Mouse (Mus musculus): ENCODE data around the gene AW146154. TPM values are rescaled to one million over a fixed set of nuclear protein-coding genes. Genes with fewer than 3 reads are reported as not detected.
"Not testable (repeated sequence)": the region's sequence is repeated elsewhere in the genome, so short reads cannot be mapped to it uniquely, and the experiment has no call there.

AW146154 gene
- total RNA-seq (2021) = 10 to 100 TPM in 1 of 2 experiments, 1 to 10 TPM in 1; 8.6 to 12.1 TPM
- long read RNA-seq, experiment 1, partial matches to known transcripts = 0 of 4 reads
- long read RNA-seq, experiment 1, other reads (novel, unspliced or antisense) = 1 of 4 reads
- long read RNA-seq, experiment 2, partial matches to known transcripts = 0 of 2 reads
- long read RNA-seq, experiment 2, other reads (novel, unspliced or antisense) = 0 of 2 reads

DNA sequence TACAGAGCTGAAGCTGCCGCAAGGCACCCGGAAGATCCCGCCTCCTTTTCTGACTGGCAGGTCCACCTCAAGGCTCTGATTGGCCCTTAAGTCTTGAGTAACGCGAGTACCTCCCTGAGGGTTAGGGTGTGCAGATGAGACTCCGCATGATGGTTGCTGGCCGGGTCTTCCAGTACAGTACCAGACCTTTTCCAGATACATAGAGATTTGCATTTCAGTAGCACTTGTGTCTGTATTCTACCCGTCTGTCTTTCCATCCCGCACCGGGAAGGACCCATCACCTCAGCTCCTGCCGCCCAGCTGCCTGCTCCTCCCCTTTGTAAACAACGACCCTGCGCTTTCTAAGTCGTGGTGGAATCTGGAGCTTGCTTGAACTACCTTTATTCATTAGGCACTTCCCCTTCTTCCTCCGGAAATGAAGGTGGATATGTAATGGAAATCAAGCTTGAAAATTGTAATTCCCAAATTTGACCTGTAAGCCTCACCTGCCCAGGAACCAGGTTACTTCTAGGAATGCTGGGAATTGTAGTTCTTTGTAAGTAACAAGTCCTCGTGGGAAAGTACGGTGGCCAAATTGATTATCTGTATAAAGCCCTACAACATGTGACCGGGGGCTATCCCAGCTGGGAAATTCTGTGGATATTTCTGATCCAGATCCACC lies at the start of gene AW146154, which contains the start of gene Gm20449:
Gene AW146154, minus strand, starts transcription at position 502 of the 661 bp plus-strand sequence.
Gene Gm20449, minus strand, starts transcription at position 29 of the 661 bp plus-strand sequence.
- DNase-seq = peak; percentile 99

DNA sequence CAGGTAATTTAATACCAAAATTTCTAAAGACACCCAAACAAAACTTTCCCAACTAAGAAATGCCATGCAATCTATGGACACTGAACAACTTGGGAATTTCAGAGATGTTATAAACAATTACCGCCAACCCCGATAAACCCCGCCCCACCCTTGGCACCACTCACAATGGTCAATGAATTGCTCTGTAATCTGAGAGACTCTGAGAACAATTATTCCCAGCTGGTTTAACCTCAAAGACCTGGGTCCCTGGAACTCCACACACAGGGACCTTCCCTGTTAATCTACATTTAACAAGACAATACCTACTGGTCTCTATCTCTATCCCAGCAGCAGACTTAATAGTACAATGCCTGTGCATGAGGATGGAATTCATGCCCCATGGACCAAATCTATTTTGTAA lies 13.0 kb upstream of the AW146154 start:
- no peak for DNase-seq

DNA sequence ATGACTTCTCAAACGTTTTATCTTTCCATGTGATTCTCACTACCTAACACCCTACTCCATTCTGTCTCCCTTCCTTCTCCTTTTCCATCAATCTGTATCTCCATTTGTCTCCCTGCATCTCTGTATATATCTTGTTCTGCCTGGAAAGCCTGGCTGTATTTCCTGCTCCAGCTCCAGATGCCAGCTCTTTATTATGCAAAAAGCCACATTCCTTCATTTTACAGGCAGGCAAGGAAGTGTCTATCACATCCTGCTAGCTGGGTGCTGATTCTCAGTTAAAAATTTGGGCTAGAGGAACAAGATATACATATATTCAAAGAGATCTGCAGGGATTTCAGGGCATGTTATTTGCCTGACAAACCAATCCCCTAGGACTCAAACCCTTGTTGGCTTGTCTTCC lies 12.5 kb upstream of the AW146154 start:
- no peak for DNase-seq

DNA sequence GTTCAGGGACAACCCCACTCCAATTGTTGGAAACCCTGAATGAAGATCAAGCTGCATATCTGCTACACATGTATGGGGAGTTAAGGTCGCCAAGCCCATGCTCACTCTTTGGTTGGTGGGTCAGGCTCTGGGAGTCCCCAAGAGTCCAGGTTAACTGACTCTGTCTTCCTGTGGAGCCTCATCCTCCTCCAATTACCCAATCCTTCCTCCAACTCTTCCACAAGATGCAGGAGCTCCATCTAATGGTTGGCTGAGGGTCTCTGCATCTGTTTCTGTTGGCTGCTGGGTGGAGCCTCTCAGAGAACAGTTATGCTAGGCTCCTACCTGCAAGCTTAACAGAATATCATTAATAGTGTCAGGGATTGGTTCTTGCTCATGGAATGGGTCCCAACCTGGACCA lies 2.7 kb upstream of the AW146154 start:
- DNase-seq = no peak

DNA sequence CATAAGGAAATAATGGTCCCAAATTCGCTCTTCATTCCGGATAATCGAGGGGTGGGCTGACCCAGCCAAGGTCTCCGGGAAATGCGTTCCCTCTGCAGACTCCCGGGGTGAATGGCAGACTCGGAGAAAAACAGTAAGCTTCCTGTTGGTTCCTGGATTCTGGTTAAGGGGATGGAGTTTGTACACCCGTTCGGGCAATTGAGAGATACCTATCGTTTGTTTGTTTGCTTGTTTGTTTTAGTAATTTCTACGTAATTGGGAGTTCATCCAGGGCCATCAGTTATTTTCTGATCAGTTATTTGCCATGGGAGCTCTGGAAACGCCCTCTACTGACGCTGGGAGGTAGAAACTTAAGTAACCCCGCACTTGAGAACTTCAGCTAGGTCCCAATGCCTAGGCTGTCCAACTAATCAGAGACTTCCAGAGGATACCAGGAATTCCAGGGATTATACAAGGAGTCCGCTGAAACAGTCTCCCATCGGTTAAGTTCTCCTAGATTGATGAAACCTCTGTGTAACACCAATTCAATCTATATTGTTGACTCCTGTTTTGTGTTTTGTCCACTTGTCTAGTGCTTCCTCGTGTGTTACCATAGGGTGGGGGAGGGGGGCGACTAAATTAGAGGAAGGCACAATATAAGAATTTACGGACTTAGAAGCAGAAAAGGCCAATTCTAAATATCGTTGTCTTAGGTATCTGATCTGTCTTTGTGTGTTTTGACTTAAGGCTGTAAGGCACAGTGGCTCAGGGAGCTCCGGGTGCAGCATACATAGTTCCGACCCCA lies 653 bp upstream of the AW146154 start:
- DNase-seq = peak; percentile 72

DNA sequence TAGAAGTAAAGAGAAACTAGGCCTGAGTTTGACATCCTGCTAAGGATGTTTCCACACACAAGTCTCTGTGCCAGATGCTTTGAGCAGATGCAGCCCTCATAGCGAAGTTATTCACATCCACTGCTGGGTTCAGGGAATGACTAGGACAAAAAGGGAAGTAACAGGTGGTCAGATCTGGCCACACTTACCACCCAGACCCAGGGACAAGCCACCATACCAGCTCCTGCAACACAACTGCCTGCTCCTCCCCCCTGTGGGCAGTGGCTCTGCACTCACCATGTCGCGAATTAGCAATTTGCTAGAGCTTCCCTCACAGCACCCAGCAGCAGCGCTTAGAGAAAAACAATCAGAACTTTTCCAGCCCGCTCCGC lies 687 bp downstream of the AW146154 start:
- not testable (repeated sequence) for DNase-seq

DNA sequence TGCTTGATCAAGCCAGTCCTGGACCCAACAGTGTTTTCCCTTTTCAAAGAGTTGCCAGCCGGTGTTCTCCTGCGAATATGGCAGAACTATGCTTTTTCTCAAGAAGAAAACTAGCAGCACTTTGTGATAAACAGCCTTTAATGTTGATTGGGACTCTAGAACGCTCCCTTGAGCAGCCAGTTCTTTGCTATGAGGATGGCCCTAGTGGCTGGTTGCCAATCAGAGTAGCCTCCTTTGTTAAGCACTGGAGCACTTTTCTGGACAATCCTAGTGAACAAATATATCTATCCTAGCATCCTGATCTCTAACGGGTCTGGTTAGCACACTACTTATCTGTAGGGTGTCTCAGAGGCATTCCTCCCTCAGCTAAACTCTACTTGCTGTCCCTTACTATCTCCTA lies 1.2 kb downstream of the AW146154 start:
- not testable (repeated sequence) for DNase-seq

DNA sequence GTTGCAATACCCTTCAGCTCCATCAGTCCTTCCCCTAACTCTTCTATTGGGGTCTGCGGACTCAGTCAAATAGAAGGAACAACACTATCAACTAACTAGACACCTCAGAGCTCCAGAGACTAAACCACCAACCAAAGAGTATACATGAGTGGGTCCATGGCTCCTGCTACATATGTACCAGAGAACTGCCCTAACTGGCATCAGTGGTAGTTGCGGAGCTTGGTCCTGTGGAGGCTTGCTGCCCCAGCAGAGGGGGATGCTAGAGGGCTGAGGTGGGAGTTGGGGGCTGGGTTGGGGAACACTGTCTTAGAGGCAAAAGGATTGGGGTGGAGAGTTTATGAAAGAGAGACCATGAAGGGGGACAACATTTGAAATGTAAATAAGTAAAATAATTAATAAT lies 1.8 kb downstream of the AW146154 start:
- no peak for DNase-seq

DNA sequence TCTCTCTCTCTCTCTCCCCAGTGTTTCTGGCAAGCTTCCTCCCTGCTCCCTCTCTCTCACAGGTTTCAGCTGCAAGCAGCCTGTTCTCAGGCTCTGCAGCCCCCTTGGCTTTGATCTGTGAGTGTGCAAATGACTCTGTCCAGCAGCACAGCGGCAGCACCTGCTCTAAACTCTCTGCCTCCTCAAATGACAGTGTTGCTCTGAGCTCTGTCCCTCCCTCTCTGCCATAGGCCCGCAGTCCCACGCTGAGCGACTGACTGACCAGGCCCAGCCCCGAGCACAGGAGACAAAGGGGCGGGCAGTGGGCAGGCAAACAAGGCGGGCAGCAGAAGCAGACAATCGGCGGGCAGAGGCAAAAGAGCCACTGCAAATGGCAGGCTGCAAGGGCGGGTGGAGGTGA lies 47.8 kb downstream of the AW146154 start:
- no peak for DNase-seq

DNA sequence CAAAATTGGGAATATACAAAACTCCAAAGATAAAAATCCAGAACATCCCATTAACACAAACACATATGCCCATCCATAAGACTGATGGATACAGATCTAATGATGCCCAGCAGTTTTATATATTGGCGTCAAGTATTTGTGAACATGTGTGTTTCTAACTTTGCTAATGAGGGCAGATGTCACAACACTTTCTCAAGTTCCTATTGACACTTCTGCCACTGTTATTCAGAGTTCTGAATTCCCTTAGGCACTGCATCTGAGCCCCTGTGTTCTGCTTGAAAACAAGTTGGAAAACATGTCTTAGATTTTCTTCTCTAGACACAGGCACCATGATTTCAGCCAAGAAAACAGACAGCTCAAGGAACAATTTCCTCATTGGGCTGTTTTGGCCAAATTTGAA lies 51.1 kb downstream of the AW146154 start, which contains the start of gene Vmn2r57:
Gene Vmn2r57, minus strand, starts transcription at position 101 of the 400 bp plus-strand sequence.
- not testable (repeated sequence) for DNase-seq

Other genes starting within 250 kb of the AW146154 start
- gene AI987944, start 106.5 kb downstream of the AW146154 start, total RNA-seq (2021) = 10 to 100 TPM; 10.3 to 13.0 TPM
- under 1 TPM; 0.15 to 0.18 TPM for gene Vmn2r57, start 51.2 kb downstream of the AW146154 start, total RNA-seq (2021)
- gene Gm20449, start 473 bp downstream of the AW146154 start, total RNA-seq (2021) = under 1 TPM in 1 of 2 experiments, not detected in 1; 0.15 TPM
- gene Gm6871, start 73.8 kb upstream of the AW146154 start, total RNA-seq (2021) = under 1 TPM in 1 of 2 experiments, not detected in 1; 0.27 TPM
- 10 to 100 TPM; 13.4 to 19.7 TPM for gene 2610021A01Rik, start 99.3 kb upstream of the AW146154 start, total RNA-seq (2021)
- 10 to 100 TPM in 1 of 2 experiments, 1 to 10 TPM in 1; 9.8 to 13.5 TPM for gene Zfp788, start 133.3 kb upstream of the AW146154 start, total RNA-seq (2021)